Mouse (Mus musculus) heart, embryonic 11.5 days (tissue): ENCODE measurements around the gene Cenpo. TPM values are rescaled to one million over a fixed set of nuclear protein-coding genes. Genes with fewer than 3 reads are reported as not detected.

Experiments used
- ATAC-seq: fragments of 200-750 bp; cut with Nextera tagmentation; replicated peaks from 2 replicates; pipeline ENCODE4 v1.8.0; 2017; ENCODE audit warnings: moderate library complexity; ENCODE audit not compliant: insufficient number of reproducible peaks, low FRiP score, low TSS enrichment
- H3K27ac ChIP-seq: fragments of 300-500 bp; sonication (generic); 2 replicates; pipeline ENCODE4 v1.5.1; 2014; ENCODE audit warnings: mild to moderate bottlenecking, low read depth, low read length
- H3K27me3 ChIP-seq: fragments of 300-500 bp; sonication (generic); 2 replicates; pipeline ENCODE4 v1.6.1; 2014; ENCODE audit warnings: mild to moderate bottlenecking, low read length, mixed read lengths; ENCODE audit not compliant: control insufficient read depth, insufficient read depth
- H3K36me3 ChIP-seq: fragments of 300-500 bp; sonication (generic); 2 replicates; pipeline ENCODE4 v1.6.1; 2014; ENCODE audit warnings: mild to moderate bottlenecking, low read length, moderate library complexity, mixed read lengths; ENCODE audit not compliant: control insufficient read depth, insufficient read depth
- H3K4me1 ChIP-seq: fragments of 300-500 bp; sonication (generic); 2 replicates; pipeline ENCODE4 v1.6.1; 2014; ENCODE audit warnings: low read length; ENCODE audit not compliant: control insufficient read depth, insufficient read depth
- H3K4me2 ChIP-seq: fragments of 300-500 bp; sonication (generic); 2 replicates; pipeline ENCODE4 v1.6.1; 2014; ENCODE audit warnings: mild to moderate bottlenecking, moderate library complexity
- H3K4me3 ChIP-seq: fragments of 300-500 bp; sonication (generic); 2 replicates; pipeline ENCODE4 v1.5.1; 2014; ENCODE audit warnings: low read depth, low read length
- H3K9ac ChIP-seq: fragments of 300-500 bp; sonication (generic); 2 replicates; pipeline ENCODE4 v1.6.1; 2014; ENCODE audit warnings: mild to moderate bottlenecking, low read depth, low read length, moderate library complexity
- H3K9me3 ChIP-seq: fragments of 300-500 bp; sonication (generic); replicated peaks from 2 replicates; pipeline ENCODE4 v1.6.1; 2016; ENCODE audit warnings: low read length; ENCODE audit not compliant: control insufficient read depth
- WGBS: fragments of 180-500 bp; shearing (Covaris S2); extraction: QIAGEN DNeasy Blood & Tissue Kit; methylation state at CpG from one replicate; pipeline ENCODE4 v1.1.7; 2014; ENCODE audit not compliant: insufficient replicate concordance; 5-methylcytosine and 5-hydroxymethylcytosine counted together
- polyA plus RNA-seq: library from polyadenylated mRNA; unstranded; fragments of >200 nt; fragmentation: Nextera tagmentation; extraction: Ambion mirVana; gene quantifications from 2 replicates; pipeline ENCODE4 v1.2.1, GENCODE M21; 2014

Gene Cenpo
- polyA plus RNA-seq, result 9.0 and 9.2 TPM in 2 replicates

GRCm38 (mm10) chr12:4233572-4234508 lies at the start of gene Cenpo, which contains the start of gene Ptrhd1:
Cenpo (minus strand) TSS chr12:4234294.
Ptrhd1 (plus strand) TSS chr12:4234027.
- Histone ChIP-seq H3K9me3 (no peaks in the 10 kb centered on the region), H3K4me2 (peak within 1 kb of the TSS; percentile 77), H3K27me3 (no peaks in the 10 kb centered on the region), H3K4me1 (peaks cover 5% of the 10 kb centered on the region), H3K4me3 (peak within 1 kb of the TSS; percentile 68), H3K36me3 (peaks cover 6% of the 10 kb centered on the region; the same call in 1 of the 2 replicates), H3K27ac (peak within 1 kb of the TSS; percentile 90), H3K9ac (peak within 1 kb of the TSS; percentile 72)
- ATAC-seq, result peak; percentile 96
- under 1% methylated on average over 50 of the region's 50 CpGs for WGBS

DNA sequence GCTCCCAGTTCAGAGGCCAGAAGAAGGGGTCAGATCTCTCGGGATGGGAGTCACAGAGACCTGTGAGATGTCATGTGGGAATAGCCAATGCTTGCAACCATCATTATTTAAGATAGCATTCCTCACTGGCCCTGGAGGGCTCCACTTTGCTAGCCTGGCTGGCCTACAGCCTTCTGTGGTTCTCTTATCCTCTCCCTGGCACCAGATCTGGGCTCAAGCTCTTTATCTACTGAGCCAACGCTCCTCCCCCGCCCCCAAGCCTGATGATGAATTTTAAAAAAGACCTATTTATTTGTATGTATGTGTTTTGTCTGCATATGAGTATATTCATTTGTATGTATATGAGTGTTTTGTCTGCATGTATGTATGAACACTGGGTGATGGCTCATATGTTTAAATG lies 45.8 kb upstream of the Cenpo start:
- no peaks in the 10 kb centered on the region for H3K27me3 ChIP-seq
- peaks cover 7% of the 10 kb centered on the region for H3K4me1 ChIP-seq
- H3K9me3 ChIP-seq, result no peaks in the 10 kb centered on the region
- no peak overlapping the region for H3K4me2 ChIP-seq
- no peak overlapping the region for H3K27ac ChIP-seq
- H3K36me3 ChIP-seq, result no peaks in the 10 kb centered on the region
- H3K4me3 ChIP-seq, result no peak overlapping the region
- no peak for ATAC-seq
- WGBS, result 77% methylated on average over 3 of the region's 3 CpGs
- H3K9ac ChIP-seq, result no peak overlapping the region

DNA sequence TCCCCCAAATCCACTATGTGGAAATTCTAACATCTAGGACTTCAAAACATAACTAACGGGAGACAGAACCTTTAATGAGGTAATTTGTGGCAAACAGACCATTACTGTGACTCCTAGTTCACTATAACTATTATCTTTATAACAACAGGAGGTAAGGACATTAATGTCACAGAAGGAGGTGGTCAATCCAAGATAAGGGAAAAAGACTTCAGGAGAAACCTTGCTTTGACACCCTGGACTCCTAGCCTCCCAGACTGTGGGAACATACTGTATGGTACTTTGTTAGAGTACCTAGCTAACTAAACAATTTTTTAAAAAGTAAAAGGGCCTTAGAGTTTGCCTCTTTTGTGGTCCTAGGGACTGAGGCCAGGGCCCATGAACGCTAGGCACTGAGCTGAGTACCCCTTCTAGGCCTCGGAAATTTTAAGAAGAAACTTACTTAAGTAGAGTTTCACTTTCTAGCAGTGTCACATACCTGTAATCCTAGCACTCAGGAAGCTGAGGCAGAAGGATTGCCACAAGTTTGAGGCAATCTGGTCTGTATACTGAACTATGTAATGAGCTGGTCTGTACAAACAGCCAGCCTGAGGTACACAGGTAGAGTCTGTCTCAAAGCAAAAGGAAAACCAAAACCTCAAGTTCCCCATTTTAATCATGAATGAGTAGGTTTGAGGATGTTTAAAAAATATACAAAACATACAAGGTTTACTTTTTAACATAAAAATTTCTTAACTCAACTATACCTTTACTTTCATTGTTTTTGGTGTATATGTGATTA lies 45.1 kb upstream of the Cenpo start:
- no peak for ATAC-seq
- H3K4me2 ChIP-seq, result no peak overlapping the region
- 86% methylated on average over 3 of the region's 3 CpGs for WGBS
- H3K27me3 ChIP-seq, result no peaks in the 10 kb centered on the region
- H3K4me3 ChIP-seq, result no peak overlapping the region
- no peaks in the 10 kb centered on the region for H3K36me3 ChIP-seq
- H3K9ac ChIP-seq, result no peak overlapping the region
- H3K9me3 ChIP-seq, result no peaks in the 10 kb centered on the region
- H3K27ac ChIP-seq, result no peak overlapping the region
- peaks cover 7% of the 10 kb centered on the region for H3K4me1 ChIP-seq

- Histone ChIP-seq H3K36me3 (peaks cover 4% of the 10 kb centered on the region), H3K4me3 (no peak overlapping the region), H3K4me2 (no peak overlapping the region), H3K4me1 (no peaks in the 10 kb centered on the region), H3K9me3 (peaks cover 4% of the 10 kb centered on the region; the same call in 1 of the 2 replicates), H3K9ac (no peak overlapping the region), H3K27ac (no peak overlapping the region), H3K27me3 (no peaks in the 10 kb centered on the region)
- ATAC-seq, result no peak
- WGBS, result 93% methylated on average over 6 of the region's 6 CpGs
Observed at GRCm38 (mm10) chr12:4271078-4271477, 37.0 kb upstream of the Cenpo start.

- H3K27me3 ChIP-seq, result no peaks in the 10 kb centered on the region
- ATAC-seq, result no peak
- H3K36me3 ChIP-seq, result peaks cover 4% of the 10 kb centered on the region
- no peak overlapping the region for H3K27ac ChIP-seq
- H3K9me3 ChIP-seq, result peaks cover 4% of the 10 kb centered on the region; the same call in 1 of the 2 replicates
- no peak overlapping the region for H3K4me3 ChIP-seq
- H3K4me2 ChIP-seq, result no peak overlapping the region
- H3K4me1 ChIP-seq, result no peaks in the 10 kb centered on the region
- 91% methylated on average over 4 of the region's 4 CpGs for WGBS
- H3K9ac ChIP-seq, result no peak overlapping the region
Observed at GRCm38 (mm10) chr12:4267765-4268164, 33.7 kb upstream of the Cenpo start.

GRCm38 (mm10) chr12:4252742-4253655 lies 18.9 kb upstream of the Cenpo start:
- WGBS, result 77% methylated on average over 16 of the region's 16 CpGs
- Histone ChIP-seq H3K4me2 (no peak overlapping the region), H3K9me3 (no peaks in the 10 kb centered on the region), H3K4me3 (no peak overlapping the region), H3K4me1 (no peaks in the 10 kb centered on the region), H3K27me3 (no peaks in the 10 kb centered on the region), H3K36me3 (0 out of 2 replicates have a peak, but pooled peaks cover 5% of the 10 kb centered on the region), H3K9ac (no peak overlapping the region), H3K27ac (no peak overlapping the region)
- no peak for ATAC-seq

DNA sequence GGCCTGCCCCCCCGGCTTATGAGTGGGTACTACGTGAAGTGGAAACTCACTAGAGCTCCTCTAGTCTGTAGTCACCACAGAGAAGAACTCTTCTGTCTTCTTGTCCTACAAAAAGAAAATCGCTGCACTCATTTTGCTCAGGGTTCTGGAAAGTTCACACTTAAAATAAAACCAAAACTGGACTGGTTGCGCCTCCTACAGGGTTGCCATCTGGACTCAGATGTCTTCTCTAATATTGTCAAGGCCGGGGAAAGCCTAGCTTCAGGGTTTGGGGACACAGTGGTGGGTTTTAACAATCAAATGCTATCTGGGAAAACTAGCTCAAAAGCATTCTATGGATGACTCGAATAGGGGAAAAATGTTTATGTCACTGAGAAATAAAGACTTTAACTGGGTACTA lies 15.7 kb upstream of the Cenpo start:
- 86% methylated on average over 6 of the region's 6 CpGs for WGBS
- H3K4me1 ChIP-seq, result no peaks in the 10 kb centered on the region
- no peak overlapping the region for H3K27ac ChIP-seq
- 0 out of 2 replicates have a peak, but pooled peaks cover 5% of the 10 kb centered on the region for H3K36me3 ChIP-seq
- no peak overlapping the region for H3K4me2 ChIP-seq
- H3K27me3 ChIP-seq, result no peaks in the 10 kb centered on the region
- H3K9ac ChIP-seq, result no peak overlapping the region
- no peak overlapping the region for H3K4me3 ChIP-seq
- ATAC-seq, result no peak
- no peaks in the 10 kb centered on the region for H3K9me3 ChIP-seq

DNA sequence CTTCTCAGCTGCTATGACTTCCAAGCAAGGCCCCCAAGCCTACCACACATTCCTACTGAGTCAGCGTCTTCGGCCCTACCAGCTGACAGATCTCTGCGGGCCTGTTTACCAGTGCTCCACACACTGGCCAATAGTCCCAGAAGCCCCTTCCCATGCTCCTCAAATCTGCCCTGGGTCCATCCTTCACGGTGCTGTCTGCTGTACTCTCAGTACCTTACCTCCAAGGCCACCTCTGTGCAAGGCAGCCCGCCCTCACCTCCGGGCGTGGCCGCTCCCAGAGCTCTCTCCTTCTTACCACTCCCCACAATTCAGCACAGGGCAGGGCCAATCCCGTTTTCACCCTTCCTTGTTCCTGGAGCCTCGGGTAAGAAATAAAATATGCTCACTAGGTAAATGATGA lies 11.6 kb upstream of the Cenpo start:
- H3K27ac ChIP-seq, result no peak overlapping the region
- H3K36me3 ChIP-seq, result no peaks in the 10 kb centered on the region; the same call in 1 of the 2 replicates
- H3K9me3 ChIP-seq, result no peaks in the 10 kb centered on the region
- no peaks in the 10 kb centered on the region for H3K27me3 ChIP-seq
- H3K4me3 ChIP-seq, result no peak overlapping the region
- ATAC-seq, result no peak
- H3K4me2 ChIP-seq, result no peak overlapping the region
- WGBS, result 80% methylated on average over 10 of the region's 10 CpGs
- H3K4me1 ChIP-seq, result no peaks in the 10 kb centered on the region
- H3K9ac ChIP-seq, result no peak overlapping the region
